Mouse (Mus musculus): Measurements from ENCODE around the gene Uspl1.

- TF ChIP-seq CTCF (IDR thresholded peaks at IDR 0.05; ENCODE audit: borderline replicate concordance, control insufficient read depth, extremely low read depth, insufficient read depth, low read length, poor library complexity) (0 out of 2 replicates have a peak, but pooled peaks have one; percentile 43), POLR2A (IDR thresholded peaks at IDR 0.05; ENCODE audit: control insufficient read depth, extremely low read depth, insufficient read depth, low read length, poor library complexity) (peak; percentile 99)
These were observed at the start of gene Uspl1, which contains the start of gene Hmgb1 for GRCm38 (mm10) chr5:149184104-149184843.
